Mouse (Mus musculus) liver, postnatal 0 days (tissue): ENCODE measurements at regions not wholly inside any gene's neighbourhood (a gene's known extent, or its start where the extent isn't known, plus 50 kb on each side); places are given as distances from the start of the nearest gene placed in this dataset.

Experiments
- CTCF ChIP-seq: sonication (generic); IDR thresholded peaks from 2 replicates; pipeline ENCODE4 v1.5.1; 2016; ENCODE audit warnings: antibody characterized with exemption, low read depth
- EP300 ChIP-seq: IDR thresholded peaks from 2 replicates; pipeline ENCODE4 v1.6.1; 2016; ENCODE audit warnings: antibody characterized with exemption, low read depth, mild to moderate bottlenecking

DNA sequence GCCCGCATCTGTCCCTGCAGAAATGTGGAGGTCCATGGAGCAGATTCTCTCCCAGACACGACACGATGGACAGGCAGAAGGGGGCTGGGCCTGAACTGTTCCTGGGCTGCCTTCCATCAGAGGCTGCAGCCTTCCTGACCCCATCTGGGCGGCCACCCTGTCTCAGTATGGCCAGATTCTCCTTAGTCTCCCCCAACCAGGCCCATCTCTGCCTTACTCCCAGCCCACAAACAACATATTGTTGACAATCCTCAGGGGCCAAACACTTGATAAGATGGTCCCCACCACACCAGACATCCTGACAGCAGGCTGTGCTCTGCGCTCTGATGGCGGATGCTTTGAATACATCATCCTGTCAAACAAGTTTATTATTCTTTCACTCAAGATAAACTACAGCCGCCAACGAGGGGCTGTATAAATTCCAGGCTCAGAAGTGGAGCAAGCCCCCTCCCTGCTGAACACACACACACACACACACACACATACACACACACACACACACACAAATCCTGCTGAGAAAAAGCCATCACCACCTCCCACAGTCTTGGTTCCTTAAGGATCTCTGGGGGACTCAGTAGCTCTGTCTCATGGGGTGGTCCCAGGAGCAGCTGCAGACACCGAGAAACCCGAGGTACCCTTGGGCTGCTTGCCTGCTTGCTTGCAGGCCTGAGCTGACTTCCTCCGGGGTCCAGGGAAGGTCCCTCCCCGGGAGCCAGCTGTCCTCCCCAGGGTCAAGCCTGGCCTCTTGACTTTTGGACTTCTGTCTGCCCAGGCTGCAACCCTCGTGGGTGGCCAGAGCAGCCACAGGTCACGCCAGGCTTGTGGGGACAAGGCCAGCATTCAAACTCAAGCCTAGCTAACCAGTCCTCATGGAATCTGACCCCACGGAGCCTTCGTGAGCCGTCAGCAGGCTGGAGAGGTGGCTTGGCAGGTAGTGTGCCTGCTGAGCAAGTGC, 135.6 kb upstream of the 1600014C23Rik start:
- TF ChIP-seq CTCF, result no peak
- no peak for TF ChIP-seq EP300
